8 mouse cellular contexts compared by ENCODE assay signal in the genomic region with DNA sequence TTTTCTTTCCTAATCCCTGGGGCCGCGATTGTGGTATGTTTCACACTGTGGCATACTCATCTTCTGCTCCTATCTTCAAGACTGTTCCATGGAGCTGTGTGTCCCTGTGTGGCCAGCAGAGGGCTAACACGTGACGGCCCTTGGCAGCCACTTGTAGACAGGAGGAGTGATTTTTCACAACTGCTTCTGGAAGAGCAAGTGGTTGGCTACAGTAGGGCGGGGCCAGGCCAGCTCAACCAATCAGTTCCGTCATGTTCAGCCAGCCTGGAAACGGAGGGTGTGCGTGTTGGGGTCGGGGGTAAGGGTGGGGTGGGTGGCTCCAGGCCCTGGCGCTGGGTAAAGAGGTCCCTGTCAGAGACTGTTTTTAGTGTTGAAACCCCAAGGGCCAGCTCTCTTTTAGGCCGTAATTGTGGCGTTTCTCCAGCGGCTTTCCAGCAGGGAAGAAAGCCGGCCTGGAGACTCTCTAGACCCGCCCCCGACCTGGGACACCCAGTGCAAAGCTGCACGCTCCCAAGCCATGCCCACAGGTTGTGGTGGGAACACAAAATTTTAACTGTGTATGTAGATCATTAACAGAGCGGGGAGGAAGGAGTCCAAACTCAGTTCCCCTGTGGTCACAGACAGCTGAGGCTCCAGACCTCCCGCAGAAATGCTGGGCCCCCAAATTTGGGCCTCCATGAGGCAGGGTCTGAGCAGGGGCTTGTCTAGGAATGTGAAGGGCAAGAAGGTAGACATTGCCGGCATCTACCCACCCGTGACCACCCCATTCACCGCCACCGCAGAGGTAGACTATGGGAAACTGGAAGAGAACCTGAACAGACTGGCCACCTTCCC. TPM values are rescaled to one million over a fixed set of nuclear protein-coding genes. Genes with fewer than 3 reads are reported as not detected.
DNase-seq lines count a peak whose midpoint lies in the region; ATAC-seq and TF ChIP-seq lines count a peak whose summit lies in the region.

A gene (plus strand): TSS at position 342 of the 834 bp plus-strand sequence.

- H3K4me1 ChIP-seq in embryonic facial prominence, embryonic 14.5 days (ENCODE audit: control insufficient read depth, insufficient read depth, low read length), result peaks cover 9% of the 10 kb centered on the region
- peaks cover 10% of the 10 kb centered on the region for H3K4me1 ChIP-seq in liver, embryonic 13.5 days (replicated peaks)
- no peaks in the 10 kb centered on the region for H3K4me1 ChIP-seq in thymus, adult 2 months (replicated peaks; ENCODE audit: control insufficient read depth, insufficient read depth, low read length)

- ATAC-seq in embryonic facial prominence, embryonic 14.5 days (ENCODE audit: low read depth), result peak; percentile 96
- peak; percentile 79 for ATAC-seq in liver, embryonic 13.5 days (ENCODE audit: low read depth)

- peak within 1 kb of the TSS; percentile 36 for H3K4me3 ChIP-seq in embryonic facial prominence, embryonic 14.5 days (ENCODE audit: low read depth, low read length)
- H3K4me3 ChIP-seq in liver, embryonic 13.5 days (replicated peaks), result peak within 1 kb of the TSS; percentile 44
- H3K4me3 ChIP-seq in thymus, adult 2 months (ENCODE audit: control insufficient read depth, insufficient read depth, low read length), result no peak within 1 kb of the TSS

- no peak for TF ChIP-seq POLR2A in thymus, adult 2 months (IDR thresholded peaks at IDR 0.05; ENCODE audit: control insufficient read depth, extremely low read depth, insufficient read depth, low read length, poor library complexity)

- TF ChIP-seq CTCF in thymus, adult 2 months (IDR thresholded peaks at IDR 0.05; ENCODE audit: borderline replicate concordance, control insufficient read depth, extremely low read depth, insufficient read depth, low read length, poor library complexity), result peak; percentile 55; the same call in 1 of the 2 replicates

- WGBS in embryonic facial prominence, embryonic 14.5 days, result 21% methylated on average over 23 of the region's 23 CpGs
- 20% methylated on average over 23 of the region's 23 CpGs for WGBS in liver, embryonic 13.5 days (ENCODE audit: insufficient replicate concordance)
- 42% methylated on average over 23 of the region's 23 CpGs for WGBS in thymus, adult 2 months

- DNase-seq in B cell, adult 2 months, result peak; percentile 54 to 56
- peak; percentile 49 to 67 for DNase-seq in adrenal gland, adult 18-20 months (ENCODE audit: low spot score in 2 of 2)
- DNase-seq in embryonic facial prominence, embryonic 14.5 days (ENCODE audit: low spot score), result peak; percentile 91
- peak; percentile 82 to 85 for DNase-seq in heart, adult 9 months (ENCODE audit: low spot score in 2 of 2)
- DNase-seq in kidney, adult 9 months, result peak; percentile 95
- peak; percentile 56 for DNase-seq in liver, embryonic 13.5 days
- peak; percentile 13 to 40 for DNase-seq in natural killer cell, adult 2 months (ENCODE audit: low spot score in 2 of 2)
- DNase-seq in thymus, adult 2 months, result peak; percentile 59

- peak within 1 kb of the TSS; percentile 62 for H3K4me2 ChIP-seq in embryonic facial prominence, embryonic 14.5 days (ENCODE audit: low read depth, low read length)
- peak within 1 kb of the TSS; percentile 58 for H3K4me2 ChIP-seq in liver, embryonic 13.5 days

- H3K36me3 ChIP-seq in embryonic facial prominence, embryonic 14.5 days (ENCODE audit: control insufficient read depth, insufficient read depth, low read length), result no peaks in the 10 kb centered on the region
- no peaks in the 10 kb centered on the region for H3K36me3 ChIP-seq in liver, embryonic 13.5 days
- H3K36me3 ChIP-seq in thymus, adult 2 months (ENCODE audit: control insufficient read depth, insufficient read depth, low read length), result no peaks in the 10 kb centered on the region

- H3K27ac ChIP-seq in embryonic facial prominence, embryonic 14.5 days (replicated peaks; ENCODE audit: low read depth, low read length), result no peak within 1 kb of the TSS
- peak within 1 kb of the TSS; percentile 54 for H3K27ac ChIP-seq in liver, embryonic 13.5 days
- H3K27ac ChIP-seq in thymus, adult 2 months (ENCODE audit: control insufficient read depth, insufficient read depth, low read length), result no peak within 1 kb of the TSS

- no peaks in the 10 kb centered on the region for H3K27me3 ChIP-seq in embryonic facial prominence, embryonic 14.5 days (replicated peaks; ENCODE audit: control insufficient read depth, insufficient read depth, low read length)
- 0 out of 2 replicates have a peak, but pooled peaks cover 6% of the 10 kb centered on the region for H3K27me3 ChIP-seq in liver, embryonic 13.5 days
- no peaks in the 10 kb centered on the region for H3K27me3 ChIP-seq in thymus, adult 2 months (ENCODE audit: control insufficient read depth, insufficient read depth, low read length)

- H3K9me3 ChIP-seq in embryonic facial prominence, embryonic 14.5 days (ENCODE audit: control insufficient read depth, low read length), result no peaks in the 10 kb centered on the region
- no peaks in the 10 kb centered on the region for H3K9me3 ChIP-seq in liver, embryonic 13.5 days (replicated peaks)

- H3K9ac ChIP-seq in embryonic facial prominence, embryonic 14.5 days (ENCODE audit: low read depth, low read length), result peak within 1 kb of the TSS; percentile 46
- H3K9ac ChIP-seq in liver, embryonic 13.5 days, result peak within 1 kb of the TSS; percentile 33

RNA-seq across cellular contexts. Expression of the gene that starts here (rescaled TPM):
- total RNA-seq in adrenal gland, adult 18-20 months (2021), result 1 to 10 TPM; 4.2 to 6.5 TPM
- polyA plus RNA-seq in embryonic facial prominence, embryonic 14.5 days (2014; fragmentation: Nextera tagmentation; extraction: Ambion mirVana), result 1.0 and 1.9 TPM in 2 replicates
- polyA plus RNA-seq in liver, embryonic 13.5 days (2015; fragmentation: Nextera tagmentation; extraction: Ambion mirVana), result 21.6 and 21.9 TPM in 2 replicates
- 0.84 and 1.2 TPM in 2 replicates for polyA plus RNA-seq in thymus, adult 2 months (2012; rRNA removed)

Comparison
In these comparisons a context has a peak if more than half of its experiments do, and no peak if none do; other contexts are left out.
1. DNase-seq: peak in every context shown above with its lines; median percentile 95 in kidney, adult 9 months; 91 in embryonic facial prominence, embryonic 14.5 days; 84 in heart, adult 9 months; 59 in thymus, adult 2 months; 58 in adrenal gland, adult 18-20 months; 56 in liver, embryonic 13.5 days; 55 in B cell, adult 2 months; 26 in natural killer cell, adult 2 months.